8 mouse cellular contexts compared by ENCODE assay signal in the genomic region with DNA sequence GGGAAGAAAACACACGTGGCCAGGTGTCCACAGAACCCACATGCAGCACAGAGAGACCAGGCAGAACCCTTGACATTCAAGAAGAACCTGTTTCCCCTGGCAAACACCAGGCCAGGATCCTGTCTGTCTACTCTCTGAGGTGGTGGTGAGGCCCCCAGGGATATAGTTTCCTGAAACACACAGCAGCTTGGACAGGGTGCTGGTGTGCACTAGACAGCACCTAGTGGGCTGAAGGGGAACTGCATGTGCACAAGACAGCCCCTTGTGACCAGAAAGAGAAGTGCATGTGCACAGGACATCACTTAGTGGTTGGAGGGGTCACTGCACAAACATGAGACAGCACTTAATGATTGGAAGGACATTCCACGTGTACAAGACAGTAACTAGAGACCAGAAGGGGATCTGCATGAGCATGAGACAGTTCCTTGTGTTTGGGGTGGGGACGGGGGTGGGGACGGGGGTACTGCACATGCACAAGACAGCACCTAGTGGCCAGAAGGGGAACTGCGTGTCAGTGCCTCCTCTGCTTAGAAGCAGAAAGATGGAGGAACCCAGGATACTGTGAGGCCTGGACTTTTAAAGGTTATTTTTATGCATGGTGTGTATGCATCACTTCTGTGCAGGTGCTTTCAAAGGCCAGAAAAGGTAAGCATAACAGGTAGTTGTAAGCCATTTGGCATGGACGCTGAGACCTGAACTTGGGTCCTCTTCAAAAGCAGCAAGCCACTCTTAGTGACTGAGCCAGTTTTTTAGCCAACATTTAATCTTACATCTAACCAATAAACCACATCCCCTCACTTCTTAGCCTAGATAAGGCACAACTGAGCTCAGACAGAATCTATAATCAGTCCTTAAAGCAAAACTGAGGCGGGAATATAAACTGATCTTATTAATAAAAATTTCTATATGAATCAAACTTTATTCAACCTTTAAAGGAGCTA. TPM values are rescaled to one million over a fixed set of nuclear protein-coding genes. Genes with fewer than 3 reads are reported as not detected.
A peak's percentile ranks its signal among the peaks of the same experiment; 100 is the strongest.
DNase-seq lines count a peak whose midpoint lies in the region; ATAC-seq and TF ChIP-seq lines count a peak whose summit lies in the region.

No protein-coding gene starts in this region.

- H3K27me3 ChIP-seq in Patski = no peaks in the 10 kb centered on the region

- DNase-seq in kidney, adult 9 months = peak; percentile 14
- DNase-seq in kidney, adult 11 months = no peak
- peak; percentile 24 for DNase-seq in Patski (ENCODE audit: low read depth, low spot score)
- peak; percentile 8 to 13 for DNase-seq in monocyte, adult 2 months (ENCODE audit: low read depth in 1 of 2, low spot score in 2 of 2)
- DNase-seq in right cerebral cortex, adult 2 months (ENCODE audit: low spot score in 2 of 2) = no peak
- no peak for DNase-seq in left cerebral cortex, postnatal 14 days (ENCODE audit: low spot score in 2 of 2)
- no peak for DNase-seq in adrenal gland, adult 2 months

- peak; percentile 97 for TF ChIP-seq CTCF in Patski (IDR thresholded peaks at IDR 0.05)

- POLR2A ChIA-PET in Patski (lab: Charles Lee) = no interaction called here

- in situ Hi-C loops in Patski (cut with MboI; ENCODE audit: low pct_unique_long_range_greater_than_20kb) = loop anchor here (5.0 kb wide), 2 partner anchors 75 to 100 kb away; no protein-coding TSS in a partner anchor

- ATAC-seq in Patski = no peak
- peak; percentile 85 for ATAC-seq in granulocyte monocyte progenitor cell, adult 5-6 weeks (replicated peaks; ENCODE audit: poor library complexity, severe bottlenecking)

- CTCF ChIA-PET in Patski (lab: Charles Lee) = interaction anchor here (0.7 to 1.9 kb wide), 5 partner anchors 11 to 110 kb away, joined by 3 to 7 read pairs (median 4); no protein-coding TSS in a partner anchor

- intact Hi-C loops in left cerebral cortex, postnatal 14 days (cut with DNase I) = no loop called here

RNA-seq across cellular contexts. Expression of a gene that starts 54.7 kb away (rescaled TPM):
- polyA plus RNA-seq in Patski (2021) = 0.49 TPM
- total RNA-seq in granulocyte monocyte progenitor cell, adult 5-6 weeks (2014; fragmentation: Nextera tagmentation) = not detected in 2 replicates
- total RNA-seq in granulocyte monocyte progenitor cell, adult 5-6 weeks (2017) = not detected in 2 replicates
- total RNA-seq in left cerebral cortex, postnatal 14 days (2021) = 1 to 10 TPM; 3.1 to 3.5 TPM
- 10 to 100 TPM; 24.6 to 32.4 TPM for total RNA-seq in adrenal gland, adult 2 months (2021)
- polyA plus RNA-seq in adrenal gland, adult 2 months (2012; rRNA removed) = 13.9 and 17.1 TPM in 2 replicates

Comparison
In these comparisons a context has a peak if more than half of its experiments do, and no peak if none do; other contexts are left out.
1. DNase-seq: peak in kidney, adult 9 months (single experiment), Patski (single experiment) and monocyte, adult 2 months (2 of 2); none in kidney, adult 11 months (single experiment), right cerebral cortex, adult 2 months (0 of 2), left cerebral cortex, postnatal 14 days (0 of 2) and adrenal gland, adult 2 months (single experiment).
2. RNA of a gene that starts 54.7 kb away (total RNA-seq): 24.6 to 32.4 TPM in adrenal gland, adult 2 months; 3.1 to 3.5 TPM in left cerebral cortex, postnatal 14 days and not detected in granulocyte monocyte progenitor cell, adult 5-6 weeks; every median in the first group is over 4 times any median in the second.